Mouse (Mus musculus): Measurements from ENCODE around the gene Lrba.

The Lrba gene

DNA sequence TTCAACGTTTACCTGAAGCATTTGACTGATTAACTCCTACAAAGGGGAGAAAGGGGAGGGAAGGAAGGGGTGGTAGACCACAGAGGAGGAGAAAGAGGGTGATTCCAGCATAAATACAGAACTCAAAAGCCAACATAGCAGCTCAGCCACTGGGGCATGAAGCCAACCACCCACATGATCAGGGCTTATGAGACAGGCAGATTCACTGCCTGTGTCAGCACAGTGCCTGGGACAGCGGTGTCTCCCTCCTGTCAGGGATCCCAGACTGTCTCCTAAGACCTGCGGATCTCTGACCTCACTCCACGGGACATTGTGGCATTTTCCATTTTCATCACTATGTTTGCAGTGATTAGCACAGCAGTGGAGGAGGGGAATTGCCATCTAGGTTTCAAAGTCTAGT, 568.8 kb downstream of the Lrba start:
- DNase-seq (ENCODE audit: low spot score in 2 of 2) = no peak

DNA sequence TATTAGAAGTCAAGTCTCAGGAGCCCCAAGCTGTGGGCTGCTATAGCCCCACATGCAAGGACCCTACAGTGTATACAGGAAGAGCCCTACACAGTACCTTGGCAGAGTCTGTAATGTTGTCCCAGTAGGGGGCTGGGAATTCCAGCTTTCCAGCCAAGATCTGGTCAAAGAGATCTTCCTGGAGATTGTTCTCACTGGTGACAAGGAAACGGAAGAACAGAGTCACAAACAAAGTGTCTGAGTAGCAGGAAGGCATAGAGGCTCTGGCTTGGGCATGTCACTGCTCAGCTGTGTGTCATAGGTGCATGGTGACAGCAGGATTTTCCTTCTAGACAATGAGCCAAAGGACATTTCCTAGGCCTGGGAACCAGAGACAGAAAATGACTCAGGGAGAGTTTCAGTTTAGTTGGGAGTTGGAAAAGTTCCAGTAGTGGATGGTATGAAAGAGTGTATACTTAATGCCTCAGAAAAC, 569.3 kb downstream of the Lrba start:
- DNase-seq (ENCODE audit: low spot score in 2 of 2) = no peak

- DNase-seq (ENCODE audit: low spot score in 2 of 2) = no peak
These were observed 572.2 kb downstream of the Lrba start for GRCm38 (mm10) chr3:86796716-86797115.

DNA sequence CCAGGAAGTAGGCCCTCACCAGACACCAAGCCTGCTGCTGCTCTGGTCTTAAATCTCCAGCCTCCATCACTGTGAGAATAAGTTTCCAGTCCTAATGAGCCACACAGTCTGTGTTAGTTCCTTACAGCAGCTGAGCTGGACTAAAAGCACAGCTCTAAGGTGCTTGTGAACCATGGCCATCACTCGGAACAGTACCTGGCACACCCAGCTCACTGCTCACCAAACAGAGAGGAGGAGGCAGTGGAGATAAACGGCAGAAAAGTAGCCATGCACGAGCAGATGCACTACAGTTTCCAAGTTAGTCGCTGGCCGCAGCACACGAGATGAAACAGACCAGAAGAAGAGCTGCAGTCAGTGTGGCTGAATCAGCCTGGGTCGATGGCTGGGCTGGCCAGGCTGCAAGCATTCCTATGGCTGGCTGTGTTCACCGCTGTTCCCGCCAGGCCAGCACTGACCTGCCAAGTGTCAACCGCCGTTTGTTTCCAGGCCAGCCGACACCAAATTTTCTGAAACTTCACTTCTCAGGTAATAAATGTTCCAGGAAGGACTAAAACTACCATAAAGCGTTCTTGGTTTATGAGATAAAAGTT, 573.5 kb downstream of the Lrba start:
- no peak for DNase-seq (ENCODE audit: low spot score in 2 of 2)

DNA sequence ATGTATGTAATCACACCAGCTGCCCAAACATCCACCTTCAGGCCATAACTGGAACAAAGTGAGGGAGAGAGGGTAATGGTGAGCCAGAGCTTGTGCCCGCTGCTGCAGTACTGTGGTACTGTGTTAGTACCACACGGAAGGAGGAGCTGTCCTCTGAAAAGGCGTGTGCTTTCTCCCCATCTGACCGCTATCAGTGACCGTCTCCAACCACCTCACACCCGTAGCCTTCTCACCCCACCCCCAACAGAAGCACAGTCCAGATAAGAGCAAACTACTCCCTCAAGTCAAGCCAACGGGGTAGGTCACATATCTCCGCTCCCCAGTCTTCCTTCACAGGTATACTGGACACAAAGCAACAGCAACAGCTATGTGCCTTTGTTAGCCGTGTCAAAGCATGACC, 574.6 kb downstream of the Lrba start:
- DNase-seq (ENCODE audit: low spot score in 2 of 2) = no peak

- DNase-seq (ENCODE audit: low spot score in 2 of 2) = no peak
These were observed 576.4 kb downstream of the Lrba start for GRCm38 (mm10) chr3:86800841-86801240.

- DNase-seq (ENCODE audit: low spot score in 2 of 2) = no peak
These were observed 578.3 kb downstream of the Lrba start for GRCm38 (mm10) chr3:86802825-86803224.

DNA sequence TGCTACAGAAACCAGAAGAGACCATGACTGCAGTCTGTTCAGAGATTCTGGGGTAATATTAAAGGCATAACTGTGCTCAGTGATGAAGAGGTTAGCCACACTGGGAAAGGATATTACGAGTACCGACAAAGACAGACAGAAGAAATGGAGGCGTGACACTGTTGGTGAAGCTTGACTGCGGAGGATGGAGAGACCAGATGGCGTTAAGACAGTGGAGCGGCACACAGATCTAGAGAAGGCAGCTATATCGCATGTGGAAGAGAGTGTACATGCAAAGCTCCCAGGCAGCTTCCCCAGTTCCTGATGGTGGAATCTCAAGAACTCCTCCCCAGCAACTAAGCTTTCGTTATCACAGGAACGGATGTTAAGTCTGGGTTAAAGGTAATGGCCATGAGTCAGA, 579.8 kb downstream of the Lrba start:
- no peak for DNase-seq (ENCODE audit: low spot score in 2 of 2)

DNA sequence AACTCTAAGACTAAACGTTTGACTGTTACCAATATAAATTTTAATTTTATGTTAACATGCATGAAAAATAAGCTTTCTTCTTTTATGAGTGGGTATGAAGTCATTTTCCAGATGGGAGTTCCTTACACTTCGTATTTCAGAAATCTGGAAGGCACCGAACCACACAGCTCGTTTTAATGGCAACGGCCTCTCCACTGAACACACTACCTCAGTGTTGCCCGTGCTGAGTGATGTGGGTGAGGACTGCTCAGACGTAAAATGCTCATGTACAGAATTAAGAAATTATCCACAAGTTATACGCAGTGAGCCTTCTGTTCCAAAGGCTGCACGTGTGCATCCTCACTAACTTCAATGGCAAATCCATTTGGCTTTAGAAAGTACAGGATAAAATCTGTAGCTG, 582.4 kb downstream of the Lrba start:
- no peak for DNase-seq (ENCODE audit: low spot score in 2 of 2)

- DNase-seq (ENCODE audit: low spot score in 2 of 2) = peak in 1 of 2 experiments; percentile 52
These were observed 583.4 kb downstream of the Lrba start for GRCm38 (mm10) chr3:86807750-86808467.

DNA sequence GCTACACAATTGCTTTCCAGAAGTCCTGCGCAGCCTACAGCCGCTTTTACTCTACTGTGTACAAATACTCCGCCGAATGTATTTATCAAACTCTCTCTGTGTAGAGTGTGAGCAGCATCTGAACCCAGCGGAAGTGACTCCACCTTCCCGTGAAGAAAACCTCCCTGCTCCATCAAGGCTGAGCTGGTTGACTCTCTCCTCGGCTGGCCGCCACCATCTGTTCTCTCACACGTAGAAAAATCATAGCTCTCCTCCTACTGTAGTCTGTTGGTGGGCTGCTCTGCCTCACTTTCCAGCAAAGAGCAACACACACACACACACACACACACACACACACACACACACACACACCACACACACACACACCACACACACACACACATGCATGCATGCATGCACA, 584.7 kb downstream of the Lrba start:
- DNase-seq (ENCODE audit: low spot score in 2 of 2) = no peak

- DNase-seq (ENCODE audit: low spot score in 2 of 2) = no peak
These were observed 585.2 kb downstream of the Lrba start for GRCm38 (mm10) chr3:86809646-86810045.

DNA sequence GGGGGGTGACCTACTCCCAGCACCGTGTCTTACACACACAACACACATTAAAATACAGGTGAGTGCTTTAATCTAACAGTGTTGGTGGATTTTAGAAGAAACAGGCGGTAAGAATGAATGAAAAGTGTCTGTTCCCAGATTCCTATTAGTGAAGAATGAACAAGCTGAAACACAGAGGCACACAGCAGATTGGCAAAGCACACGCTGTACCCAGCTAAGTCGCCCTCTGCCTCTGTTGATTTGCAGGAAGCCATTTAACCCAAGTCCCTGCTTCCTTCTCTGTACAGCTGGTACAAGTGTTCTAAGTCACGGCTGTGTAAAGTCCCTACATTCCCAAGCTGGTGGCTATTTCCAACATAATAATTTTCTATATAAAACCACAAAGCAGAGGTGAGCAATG, 586.4 kb downstream of the Lrba start:
- DNase-seq (ENCODE audit: low spot score in 2 of 2) = no peak

DNA sequence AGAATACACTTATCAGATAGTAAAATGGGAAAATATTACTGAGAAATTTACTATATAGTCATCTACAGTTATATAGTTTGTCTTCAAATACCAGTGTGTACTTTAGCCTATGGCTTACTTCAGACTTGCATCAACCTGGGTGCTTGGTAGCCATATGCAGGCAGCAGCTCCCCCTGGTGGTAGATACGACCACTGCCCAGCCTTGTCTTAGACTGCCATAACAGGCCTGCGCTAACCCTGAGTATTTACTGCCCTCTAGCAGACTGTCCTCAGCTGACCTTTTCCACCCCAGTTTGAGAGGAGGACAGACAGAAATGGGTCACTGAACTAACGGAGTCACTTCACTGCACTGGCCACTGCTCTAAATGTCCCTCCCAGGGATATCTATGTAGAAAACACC, 588.2 kb downstream of the Lrba start:
- DNase-seq (ENCODE audit: low spot score in 2 of 2) = peak; percentile 50 to 74

- no peak for DNase-seq (ENCODE audit: low spot score in 2 of 2)
These were observed 593.6 kb downstream of the Lrba start for GRCm38 (mm10) chr3:86818001-86818585.

- DNase-seq (ENCODE audit: low spot score in 2 of 2) = no peak
These were observed 594.9 kb downstream of the Lrba start for GRCm38 (mm10) chr3:86819372-86819771.

GRCm38 (mm10) chr3:86820344-86820743, 595.9 kb downstream of the Lrba start:
- DNase-seq (ENCODE audit: low spot score in 2 of 2) = no peak

DNA sequence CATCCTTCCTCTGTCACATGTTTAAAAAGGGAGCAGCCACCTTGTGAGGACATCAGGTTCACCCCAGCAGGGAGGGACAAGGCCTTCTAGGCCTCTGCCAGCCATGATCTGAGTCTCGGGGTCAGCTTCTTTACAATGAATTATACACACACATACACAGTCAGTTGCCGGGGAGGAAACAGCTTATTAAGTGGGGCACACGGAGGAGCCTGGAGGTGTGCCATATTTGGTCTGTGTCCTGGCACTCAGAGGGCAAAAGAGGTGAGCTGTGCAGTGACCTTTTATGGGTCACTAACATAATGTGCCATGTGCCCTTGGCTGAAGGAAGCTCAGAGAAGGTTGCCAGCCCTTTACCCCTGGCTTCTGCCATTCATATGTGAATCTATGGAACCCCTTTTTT, 596.9 kb downstream of the Lrba start:
- no peak for DNase-seq (ENCODE audit: low spot score in 2 of 2)

DNA sequence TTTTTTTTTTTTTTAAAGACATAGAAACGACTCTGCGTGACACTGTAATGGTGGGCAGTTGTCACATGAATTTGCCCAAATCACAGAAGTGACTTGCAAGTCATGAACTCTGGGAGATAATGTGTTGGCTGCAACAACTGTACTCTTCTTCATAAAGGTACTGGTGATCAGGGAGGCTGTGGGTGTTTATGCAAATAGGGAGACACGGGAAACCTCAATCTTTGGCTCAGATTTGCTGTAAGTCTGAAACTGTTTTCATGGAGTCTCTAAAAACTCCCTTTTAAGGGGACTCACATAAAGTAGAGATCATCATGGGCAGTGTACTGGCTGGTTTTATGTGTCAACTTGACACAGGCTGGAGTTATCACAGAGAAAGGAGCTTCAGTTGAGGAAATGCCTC, 603.0 kb downstream of the Lrba start:
- DNase-seq (ENCODE audit: low spot score in 2 of 2) = no peak

- no peak for DNase-seq (ENCODE audit: low spot score in 2 of 2)
These were observed 607.6 kb downstream of the Lrba start for GRCm38 (mm10) chr3:86832115-86832514.

Data from frontal cortex, postnatal 25 days (tissue).